Mouse (Mus musculus): ENCODE results near the gene Gm45713.

DNA sequence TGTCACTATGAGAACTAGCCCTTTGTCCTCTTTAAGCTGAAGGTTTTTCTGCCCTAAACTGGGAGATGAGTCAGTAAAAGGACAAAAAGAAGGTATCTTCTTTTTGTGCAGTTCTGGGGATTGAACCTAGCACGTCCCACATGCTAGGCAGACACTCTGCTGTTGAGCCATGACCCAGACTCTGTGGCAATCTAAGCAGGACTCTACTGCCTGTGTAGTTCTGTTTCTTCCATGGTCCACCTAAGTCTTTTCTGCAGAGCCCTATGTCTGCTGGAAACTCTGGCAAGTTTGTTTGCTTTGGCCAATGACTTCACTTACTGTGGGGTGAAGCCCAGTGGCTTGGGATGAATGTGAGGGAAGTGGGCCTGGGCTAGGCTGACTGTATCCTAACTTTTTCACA lies 2.4 kb upstream of the Gm45713 start:
- TF ChIP-seq POLR2A (IDR thresholded peaks at IDR 0.05; ENCODE audit: control insufficient read depth, low read depth, low read length) (no peak), CTCF (IDR thresholded peaks at IDR 0.05; ENCODE audit: control insufficient read depth, insufficient read depth, insufficient replicate concordance, low read depth, low read length) (no peak)

All from testis, adult 2 months (tissue).